Mouse (Mus musculus) hindbrain, embryonic 12.5 days (tissue): ENCODE data around the gene Zfp2. TPM values are rescaled to one million over a fixed set of nuclear protein-coding genes. Genes with fewer than 3 reads are reported as not detected.

Experiments
- ATAC-seq: fragments of 200-750 bp; cut with Nextera tagmentation; 2 replicates; pipeline ENCODE4 v1.8.0; 2017; ENCODE audit warnings: moderate TSS enrichment; ENCODE audit not compliant: low FRiP score
- H3K27ac ChIP-seq: fragments of 300-500 bp; sonication (generic); 2 replicates; pipeline ENCODE4 v1.5.1; 2016; ENCODE audit warnings: mild to moderate bottlenecking
- H3K27me3 ChIP-seq: fragments of 300-500 bp; sonication (generic); 2 replicates; pipeline ENCODE4 v1.6.1; 2016; ENCODE audit warnings: mild to moderate bottlenecking
- H3K36me3 ChIP-seq: fragments of 300-500 bp; sonication (generic); 2 replicates; pipeline ENCODE4 v1.6.1; 2016; ENCODE audit warnings: mild to moderate bottlenecking
- H3K4me1 ChIP-seq: fragments of 300-500 bp; sonication (generic); 2 replicates; pipeline ENCODE4 v1.6.1; 2016
- H3K4me2 ChIP-seq: fragments of 300-500 bp; sonication (generic); replicated peaks from 2 replicates; pipeline ENCODE4 v1.6.1; 2016; ENCODE audit warnings: mild to moderate bottlenecking
- H3K4me3 ChIP-seq: fragments of 300-500 bp; sonication (generic); 2 replicates; pipeline ENCODE4 v1.5.1; 2016; ENCODE audit warnings: mild to moderate bottlenecking
- H3K9ac ChIP-seq: fragments of 300-500 bp; sonication (generic); 2 replicates; pipeline ENCODE4 v1.6.1; 2016; ENCODE audit warnings: mild to moderate bottlenecking, moderate library complexity
- H3K9me3 ChIP-seq: fragments of 300-500 bp; sonication (generic); replicated peaks from 2 replicates; pipeline ENCODE4 v1.6.1; 2016; ENCODE audit warnings: mild to moderate bottlenecking
- WGBS: fragments of 180-500 bp; shearing (Covaris S2); methylation state at CpG from one replicate; pipeline ENCODE4 v1.1.7; 2016; 5-methylcytosine and 5-hydroxymethylcytosine counted together
- polyA plus RNA-seq: library from polyadenylated mRNA; unstranded; fragments of >200 nt; fragmentation: Nextera tagmentation; extraction: Ambion mirVana; gene quantifications from 2 replicates; pipeline ENCODE4 v1.2.1, GENCODE M21; 2016

Gene Zfp2
- polyA plus RNA-seq, 1 experiment from 2014 or later: 35.0 TPM

DNA sequence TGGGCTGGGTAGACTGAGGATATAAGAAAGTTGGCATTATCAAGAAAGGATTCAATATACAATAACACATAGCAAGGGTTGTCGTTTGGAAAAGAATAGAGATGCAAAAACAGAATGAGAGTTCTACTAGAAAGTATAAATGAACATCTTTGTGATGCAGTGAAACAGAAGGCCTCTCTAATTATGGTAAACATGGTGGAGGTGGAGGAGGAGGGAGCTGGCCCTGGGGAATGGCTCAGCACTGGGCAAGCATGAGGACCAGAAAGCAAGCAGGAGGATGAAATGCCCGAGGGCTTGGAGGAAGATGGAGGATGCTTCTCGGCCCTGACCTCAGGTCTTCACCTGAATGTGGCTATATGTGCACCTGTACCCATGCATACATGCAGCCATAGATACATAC lies 1.5 kb downstream of the Zfp2 start:
- Histone ChIP-seq H3K4me3 (no peak overlapping the region), H3K9ac (no peak overlapping the region), H3K4me1 (no peaks in the 10 kb centered on the region), H3K9me3 (peaks cover 33% of the 10 kb centered on the region), H3K27me3 (no peaks in the 10 kb centered on the region), H3K36me3 (peaks cover 44% of the 10 kb centered on the region), H3K27ac (no peak overlapping the region), H3K4me2 (0 out of 2 replicates have a peak overlapping the region, but pooled peaks have one; percentile 48)
- 95% methylated on average over 3 of the region's 3 CpGs for WGBS
- no peak for ATAC-seq

DNA sequence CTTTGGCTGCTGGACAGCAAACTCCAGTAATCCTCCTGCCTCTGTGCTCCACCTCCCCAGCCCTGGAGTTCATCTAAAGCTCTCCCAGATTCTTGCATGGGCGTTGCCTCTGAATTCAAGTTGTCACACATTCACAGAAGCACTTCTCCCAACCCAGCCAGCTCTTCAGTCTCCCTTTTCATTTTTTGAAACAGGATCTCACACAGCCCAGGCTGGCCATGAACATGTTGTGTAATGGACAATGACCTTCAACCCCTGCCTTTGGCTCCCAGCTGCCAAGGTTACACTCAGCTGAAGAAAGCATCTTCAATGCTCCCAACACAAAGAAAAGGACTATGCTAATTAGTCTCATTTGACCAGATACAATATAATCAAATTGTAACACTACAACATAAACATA lies 2.7 kb downstream of the Zfp2 start:
- WGBS: 90% methylated on average over 1 of the region's 1 CpGs
- H3K9me3 ChIP-seq: peaks cover 39% of the 10 kb centered on the region
- no peak for ATAC-seq

GRCm38 (mm10) chr11:50908136-50908535 lies 7.8 kb downstream of the Zfp2 start:
- no peak overlapping the region for H3K9ac ChIP-seq
- no peaks in the 10 kb centered on the region for H3K27me3 ChIP-seq
- H3K4me3 ChIP-seq: no peak overlapping the region
- no peaks in the 10 kb centered on the region for H3K4me1 ChIP-seq
- WGBS: 93% methylated on average over 5 of the region's 5 CpGs
- peaks cover 79% of the 10 kb centered on the region for H3K9me3 ChIP-seq
- ATAC-seq: no peak
- no peak overlapping the region for H3K27ac ChIP-seq
- peaks cover 97% of the 10 kb centered on the region for H3K36me3 ChIP-seq
- no peak overlapping the region for H3K4me2 ChIP-seq

More for the DNA sequence above, 2.7 kb downstream of the Zfp2 start:
- no peaks in the 10 kb centered on the region for H3K4me1 ChIP-seq
- H3K27me3 ChIP-seq: no peaks in the 10 kb centered on the region
- H3K36me3 ChIP-seq: peaks cover 56% of the 10 kb centered on the region
- no peak overlapping the region for H3K27ac ChIP-seq
- H3K4me3 ChIP-seq: no peak overlapping the region
- H3K9ac ChIP-seq: no peak overlapping the region
- no peak overlapping the region for H3K4me2 ChIP-seq

DNA sequence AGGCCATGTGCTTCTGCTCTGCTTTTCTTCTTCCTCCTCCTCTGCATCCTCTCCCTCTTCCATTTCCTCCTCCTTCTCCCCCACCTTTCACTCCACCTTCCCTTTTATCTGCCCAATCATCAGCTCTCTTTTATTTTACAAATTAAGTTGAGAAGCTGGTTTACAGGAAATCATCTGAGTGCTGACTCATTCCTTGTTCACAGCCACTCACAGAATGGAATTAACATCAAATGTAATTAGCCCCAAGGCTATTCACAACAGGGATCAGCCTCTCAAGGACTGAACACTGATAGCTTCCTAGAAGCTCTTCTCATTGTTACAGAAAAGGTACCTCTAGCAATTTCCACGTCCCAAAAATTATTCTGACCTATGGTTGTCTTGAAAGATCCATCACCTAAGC lies 18.6 kb downstream of the Zfp2 start:
- Histone ChIP-seq H3K27me3 (no peaks in the 10 kb centered on the region), H3K36me3 (peaks cover 40% of the 10 kb centered on the region), H3K9me3 (peaks cover 71% of the 10 kb centered on the region), H3K4me3 (no peak overlapping the region), H3K4me2 (no peak overlapping the region), H3K4me1 (no peaks in the 10 kb centered on the region), H3K9ac (no peak overlapping the region), H3K27ac (no peak overlapping the region)
- 85% methylated on average over 1 of the region's 1 CpGs for WGBS
- no peak for ATAC-seq

GRCm38 (mm10) chr11:50892441-50892840 lies 23.5 kb downstream of the Zfp2 start:
- H3K4me3 ChIP-seq: no peak overlapping the region
- H3K27ac ChIP-seq: no peak overlapping the region
- 0 out of 2 replicates have a peak, but pooled peaks cover 3% of the 10 kb centered on the region for H3K4me1 ChIP-seq
- no peak overlapping the region for H3K4me2 ChIP-seq
- no peak overlapping the region for H3K9ac ChIP-seq
- no peak for ATAC-seq
- H3K27me3 ChIP-seq: no peaks in the 10 kb centered on the region
- H3K36me3 ChIP-seq: 0 out of 2 replicates have a peak, but pooled peaks cover 3% of the 10 kb centered on the region
- 58% methylated on average over 2 of the region's 2 CpGs for WGBS
- peaks cover 30% of the 10 kb centered on the region for H3K9me3 ChIP-seq

- Histone ChIP-seq H3K4me3 (peak within 1 kb of the TSS; percentile 53), H3K9ac (peak within 1 kb of the TSS; percentile 65), H3K27me3 (no peaks in the 10 kb centered on the region), H3K4me1 (peaks cover 15% of the 10 kb centered on the region), H3K36me3 (peaks cover 31% of the 10 kb centered on the region), H3K4me2 (peak within 1 kb of the TSS; percentile 73), H3K9me3 (0 out of 2 replicates have a peak, but pooled peaks cover 7% of the 10 kb centered on the region), H3K27ac (peak within 1 kb of the TSS; percentile 81)
- ATAC-seq: peak; percentile 96
- 6% methylated on average over 26 of the region's 26 CpGs for WGBS
Observed at GRCm38 (mm10) chr11:50887390-50888128, 28.4 kb downstream of the Zfp2 start, which contains the start of gene Zfp454. Gene Zfp454, minus strand, starts transcription at chr11:50887651.

GRCm38 (mm10) chr11:50886933-50887293 lies 29.1 kb downstream of the Zfp2 start:
- peak overlapping the region; percentile 73 for H3K4me2 ChIP-seq
- peak; percentile 44 for ATAC-seq
- H3K36me3 ChIP-seq: peaks cover 38% of the 10 kb centered on the region
- 0 out of 2 replicates have a peak, but pooled peaks cover 2% of the 10 kb centered on the region for H3K9me3 ChIP-seq
- H3K4me1 ChIP-seq: peaks cover 15% of the 10 kb centered on the region
- H3K27ac ChIP-seq: peak overlapping the region; percentile 81
- WGBS: 22% methylated on average over 10 of the region's 10 CpGs
- peak overlapping the region; percentile 65 for H3K9ac ChIP-seq
- no peaks in the 10 kb centered on the region for H3K27me3 ChIP-seq
- peak overlapping the region; percentile 53 for H3K4me3 ChIP-seq

GRCm38 (mm10) chr11:50886231-50886932 lies 29.6 kb downstream of the Zfp2 start:
- peak overlapping the region; percentile 81; the same call in 1 of the 2 replicates for H3K27ac ChIP-seq
- peak overlapping the region; percentile 53 for H3K4me3 ChIP-seq
- H3K9me3 ChIP-seq: 0 out of 2 replicates have a peak, but pooled peaks cover 2% of the 10 kb centered on the region
- peaks cover 42% of the 10 kb centered on the region for H3K36me3 ChIP-seq
- H3K4me2 ChIP-seq: peak overlapping the region; percentile 73
- H3K27me3 ChIP-seq: no peaks in the 10 kb centered on the region
- peaks cover 15% of the 10 kb centered on the region for H3K4me1 ChIP-seq
- whole genome bisulfite sequencing: 45% methylated on average over 8 of the region's 8 CpGs
- H3K9ac ChIP-seq: peak overlapping the region; percentile 65
- no peak; the same call in 1 of the 2 replicates for ATAC-seq

DNA sequence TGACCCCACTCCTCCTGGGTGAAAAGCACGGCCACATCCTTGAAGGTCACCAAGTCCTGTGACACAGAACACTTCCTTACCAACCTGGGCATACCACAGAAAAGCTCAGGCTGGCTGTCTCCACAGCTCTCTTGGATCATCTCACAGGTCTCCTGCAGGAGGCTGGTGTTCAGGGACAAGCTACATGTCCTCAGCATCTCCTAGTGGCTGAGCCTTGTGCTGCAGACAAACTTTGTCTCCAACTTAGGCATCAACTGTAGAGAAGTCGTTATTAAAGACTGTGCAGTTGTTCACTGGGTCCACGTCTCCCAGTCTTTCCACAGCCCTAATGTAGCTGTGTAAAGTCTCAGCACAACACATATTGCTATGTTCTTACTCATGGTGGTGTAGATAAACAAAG lies 32.2 kb downstream of the Zfp2 start:
- H3K4me3 ChIP-seq: no peak overlapping the region
- no peak overlapping the region for H3K4me2 ChIP-seq
- H3K9ac ChIP-seq: no peak overlapping the region
- peaks cover 65% of the 10 kb centered on the region for H3K36me3 ChIP-seq
- no peaks in the 10 kb centered on the region; the same call in none of the 2 replicates for H3K9me3 ChIP-seq
- no peaks in the 10 kb centered on the region for H3K27me3 ChIP-seq
- 85% methylated on average over 3 of the region's 3 CpGs for WGBS
- ATAC-seq: no peak
- peaks cover 15% of the 10 kb centered on the region for H3K4me1 ChIP-seq
- H3K27ac ChIP-seq: no peak overlapping the region

GRCm38 (mm10) chr11:50878641-50879040 lies 37.3 kb downstream of the Zfp2 start:
- Histone ChIP-seq H3K4me3 (no peak overlapping the region), H3K4me1 (no peaks in the 10 kb centered on the region), H3K9ac (no peak overlapping the region), H3K4me2 (no peak overlapping the region), H3K27me3 (no peaks in the 10 kb centered on the region), H3K36me3 (peaks cover 93% of the 10 kb centered on the region), H3K27ac (no peak overlapping the region), H3K9me3 (peaks cover 21% of the 10 kb centered on the region)
- ATAC-seq: no peak
- 89% methylated on average over 3 of the region's 3 CpGs for WGBS

DNA sequence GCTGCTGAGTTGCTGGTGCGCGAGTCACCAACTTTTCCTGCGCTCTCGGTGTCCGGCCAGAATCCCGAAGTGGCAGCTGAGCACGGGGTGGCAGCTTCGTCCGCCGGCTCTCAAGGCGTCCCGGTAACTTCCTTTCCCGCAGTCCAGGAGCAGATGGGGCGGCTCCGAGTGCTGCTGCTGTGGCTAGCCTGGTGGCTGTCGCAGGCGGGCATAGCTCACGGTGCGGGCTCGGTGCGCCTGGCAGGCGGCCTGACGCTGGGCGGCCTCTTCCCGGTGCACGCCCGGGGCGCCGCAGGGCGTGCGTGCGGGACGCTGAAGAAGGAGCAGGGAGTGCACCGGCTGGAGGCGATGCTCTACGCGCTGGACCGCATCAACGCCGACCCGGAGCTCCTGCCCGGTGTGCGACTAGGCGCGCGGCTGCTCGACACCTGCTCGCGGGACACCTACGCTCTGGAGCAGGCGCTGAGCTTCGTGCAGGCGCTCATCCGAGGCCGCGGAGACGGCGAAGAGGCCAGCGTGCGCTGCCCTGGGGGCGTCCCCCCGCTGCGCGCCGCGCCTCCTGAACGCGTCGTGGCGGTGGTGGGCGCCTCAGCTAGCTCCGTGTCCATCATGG lies 64.9 kb downstream of the Zfp2 start:
- Histone ChIP-seq H3K9ac (peak overlapping the region; percentile 51), H3K36me3 (no peaks in the 10 kb centered on the region), H3K27me3 (peaks cover 65% of the 10 kb centered on the region), H3K4me2 (peak overlapping the region; percentile 93), H3K4me3 (peak overlapping the region; percentile 47), H3K27ac (no peak overlapping the region), H3K4me1 (peaks cover 16% of the 10 kb centered on the region), H3K9me3 (peaks cover 7% of the 10 kb centered on the region; the same call in 1 of the 2 replicates)
- no peak for ATAC-seq
- WGBS: under 1% methylated on average over 72 of the region's 72 CpGs

- 2% methylated on average over 11 of the region's 11 CpGs for WGBS
Observed at GRCm38 (mm10) chr11:50850177-50850735, 65.7 kb downstream of the Zfp2 start, which contains the start of gene Grm6. Gene Grm6, plus strand, starts transcription at chr11:50850685.

More at GRCm38 (mm10) chr11:50850177-50850735, 65.7 kb downstream of the Zfp2 start, which contains the start of gene Grm6:
- peak within 1 kb of the TSS; percentile 47 for H3K4me3 ChIP-seq
- peak within 1 kb of the TSS; percentile 51 for H3K9ac ChIP-seq
- no peak within 1 kb of the TSS for H3K27ac ChIP-seq
- no peaks in the 10 kb centered on the region for H3K36me3 ChIP-seq
- peaks cover 67% of the 10 kb centered on the region for H3K27me3 ChIP-seq
- ATAC-seq: no peak
- peaks cover 16% of the 10 kb centered on the region for H3K4me1 ChIP-seq
- peak within 1 kb of the TSS; percentile 93 for H3K4me2 ChIP-seq
- peaks cover 7% of the 10 kb centered on the region; the same call in 1 of the 2 replicates for H3K9me3 ChIP-seq
